Mouse (Mus musculus) G1E (cell line): ENCODE results near the gene Megf6.

ENCODE experiments used
- CTCF ChIP-seq: IDR thresholded peaks from 2 replicates; pipeline ENCODE4 v1.5.1; 2012; ENCODE audit warnings: low read depth, low read length, inconsistent platforms, mixed read lengths
- GATA1 ChIP-seq: IDR thresholded peaks from 2 replicates; pipeline ENCODE4 v1.6.1; 2012; ENCODE audit warnings: borderline replicate concordance, low read length, inconsistent platforms, mixed read lengths
- GATA2 ChIP-seq: IDR thresholded peaks from 2 replicates; pipeline ENCODE4 v1.6.1; 2012; ENCODE audit warnings: low read depth, low read length, inconsistent platforms, borderline replicate concordance
- POLR2AphosphoS5 ChIP-seq: IDR thresholded peaks from 2 replicates; pipeline ENCODE4 v1.6.1; 2012; ENCODE audit warnings: low read depth, low read length, inconsistent platforms; ENCODE audit not compliant: insufficient replicate concordance
- TAL1 ChIP-seq: conservative IDR thresholded peaks from 2 replicates; pipeline ENCODE4 v1.6.1; 2012; ENCODE audit warnings: low read depth, low read length, inconsistent platforms, mixed read lengths

DNA sequence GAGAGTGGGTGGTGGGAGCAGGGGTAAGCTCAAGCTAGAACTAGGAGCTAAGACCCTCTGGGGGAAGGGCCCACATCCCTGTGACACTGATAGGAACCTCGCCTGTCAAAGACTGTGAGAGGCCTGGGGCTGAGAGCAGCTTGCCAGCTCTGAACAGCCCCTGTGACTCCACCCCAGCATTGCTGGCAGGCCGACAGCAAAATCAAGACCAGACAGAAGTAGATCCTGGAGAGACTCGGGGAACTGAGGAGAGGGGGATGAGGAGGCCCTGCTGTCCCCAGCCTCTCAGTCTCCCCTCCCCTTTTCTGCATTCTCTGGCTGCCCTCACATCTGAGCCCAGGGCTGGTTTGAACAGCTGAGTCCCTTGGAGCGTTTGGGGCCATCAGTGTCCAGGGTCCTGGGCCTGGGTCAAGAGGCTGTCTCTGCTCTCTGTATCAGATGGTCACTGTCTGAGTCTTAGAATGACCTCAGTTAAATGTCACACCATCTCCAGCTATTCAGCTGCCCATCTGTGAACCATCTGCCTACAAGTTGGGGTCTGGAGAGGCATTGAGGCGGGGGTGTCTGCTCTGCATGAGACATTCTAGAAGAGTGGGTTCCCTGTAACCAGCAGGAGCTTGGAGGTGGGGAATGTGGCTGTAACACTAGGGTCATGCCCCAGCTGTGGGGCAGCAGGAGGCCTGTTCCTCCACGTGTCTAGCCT, 53.9 kb downstream of the Megf6 start:
- TF ChIP-seq GATA1, result no peak
- TF ChIP-seq CTCF, result no peak
- no peak for TF ChIP-seq POLR2AphosphoS5
- TF ChIP-seq TAL1, result no peak
- TF ChIP-seq GATA2, result no peak
